Mouse (Mus musculus) olfactory bulb, adult 2 months (tissue): ENCODE data around the gene Lrp3.

ENCODE experiments used
- CTCF ChIP-seq: fragments of 200-500 bp; IDR thresholded peaks from 2 replicates; pipeline ENCODE4 v1.5.1; 2012; ENCODE audit warnings: low read depth, mild to moderate bottlenecking, low read length, moderate library complexity; ENCODE audit not compliant: insufficient read depth
- POLR2A ChIP-seq: fragments of 200-500 bp; IDR thresholded peaks from 2 replicates; pipeline ENCODE4 v1.6.1; 2012; ENCODE audit warnings: mild to moderate bottlenecking, low read depth, low read length, moderate library complexity; ENCODE audit not compliant: insufficient read depth

- TF ChIP-seq CTCF (no peak), POLR2A (no peak)
These were observed 3.5 kb downstream of the Lrp3 start for GRCm38 (mm10) chr7:35211791-35212190.
